Mouse (Mus musculus): ENCODE measurements around the gene Htr2a. TPM values are rescaled to one million over a fixed set of nuclear protein-coding genes. Genes with fewer than 3 reads are reported as not detected.
A peak's percentile ranks its signal among the peaks of the same experiment; 100 is the strongest.

Htr2a gene
- polyA plus RNA-seq, 1 experiment, result 10.6 TPM

DNA sequence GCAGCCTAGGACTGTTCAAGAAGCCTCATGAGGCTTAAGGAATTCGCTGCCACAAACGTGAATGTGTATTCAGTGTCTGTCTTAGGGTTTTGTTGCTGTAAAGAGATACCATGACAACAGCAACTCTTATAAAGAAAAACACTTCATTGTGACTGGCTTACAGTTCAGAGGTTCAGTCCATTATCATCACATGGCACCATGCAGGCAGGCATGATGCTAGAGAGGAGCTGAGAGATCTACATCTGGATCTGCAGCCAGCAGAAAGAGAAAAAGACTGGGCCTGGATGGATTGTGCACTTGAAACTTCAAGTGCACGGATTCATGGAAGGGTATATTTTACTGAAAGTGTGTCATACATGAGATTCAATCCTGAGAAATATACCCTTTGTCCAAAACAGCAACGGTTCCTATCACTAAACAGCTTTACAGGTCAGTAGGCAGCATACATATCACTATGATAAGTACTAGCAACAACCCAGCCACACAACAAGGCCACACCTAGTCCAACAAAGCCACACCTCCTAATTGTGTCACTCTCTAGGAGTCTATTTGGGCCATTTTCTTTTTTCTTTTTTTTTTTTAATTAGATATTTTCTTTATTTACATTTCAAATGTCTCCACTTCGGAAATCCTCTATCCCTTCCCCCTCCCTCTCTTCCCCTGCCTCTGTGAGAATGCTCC lies 43.8 kb downstream of the Htr2a start:
- Histone ChIP-seq H3K4me1 (ENCODE audit: control insufficient read depth, insufficient read depth, low read length) (no peaks in the 10 kb centered on the region), H3K4me3 (ENCODE audit: insufficient read depth, low read length) (no peak overlapping the region), H3K27ac (ENCODE audit: insufficient read depth, low read length) (no peak overlapping the region)
- TF ChIP-seq CTCF (IDR thresholded peaks at IDR 0.05; ENCODE audit: borderline replicate concordance, insufficient read depth, low read length), result no peak
- no peak for TF ChIP-seq POLR2A (IDR thresholded peaks at IDR 0.05; ENCODE audit: low read depth, low read length)

DNA sequence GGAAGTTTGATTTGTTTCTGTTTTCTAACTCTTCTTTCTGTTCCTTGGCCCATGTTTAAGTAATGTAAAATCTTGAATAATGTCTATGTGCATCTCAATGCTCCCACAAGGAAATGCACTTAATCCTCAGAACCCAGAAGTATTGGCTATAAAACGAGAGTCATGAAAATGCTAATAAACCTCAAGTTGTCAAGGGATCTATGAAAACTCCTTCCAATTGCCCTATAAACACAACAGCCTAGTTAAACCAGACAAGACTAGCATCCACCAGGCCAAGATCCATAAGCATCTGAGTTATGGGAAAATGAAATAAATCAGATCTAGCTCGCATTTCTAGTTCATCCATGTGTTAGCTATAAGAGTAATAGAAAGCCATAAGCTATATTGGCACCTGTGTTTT lies 51.3 kb downstream of the Htr2a start:
- H3K4me1 ChIP-seq (ENCODE audit: control insufficient read depth, insufficient read depth, low read length), result peaks cover 3% of the 10 kb centered on the region
- no peak overlapping the region for H3K4me3 ChIP-seq (ENCODE audit: insufficient read depth, low read length)
- H3K27ac ChIP-seq (ENCODE audit: insufficient read depth, low read length), result no peak overlapping the region
- no peak for TF ChIP-seq CTCF (IDR thresholded peaks at IDR 0.05; ENCODE audit: borderline replicate concordance, insufficient read depth, low read length)
- TF ChIP-seq POLR2A (IDR thresholded peaks at IDR 0.05; ENCODE audit: low read depth, low read length), result no peak

DNA sequence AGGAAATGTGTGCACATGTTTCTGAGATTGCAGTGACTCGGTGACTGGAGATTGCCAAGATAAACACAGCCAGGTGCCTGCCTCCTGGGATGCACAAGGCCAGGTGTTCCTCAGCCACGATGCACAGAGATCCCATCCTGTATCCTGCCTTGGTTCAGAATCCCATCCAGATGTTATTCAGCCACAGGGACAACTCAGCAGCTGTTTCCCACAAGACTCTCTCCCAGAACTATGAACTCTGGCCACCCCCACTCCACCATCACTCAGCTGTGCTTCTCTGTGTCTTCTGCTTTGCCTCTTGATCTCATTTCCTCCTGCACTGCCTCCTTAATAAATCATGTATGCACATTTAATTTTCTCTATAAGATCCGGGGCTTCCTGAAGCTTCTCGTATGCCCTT lies 56.1 kb downstream of the Htr2a start:
- Histone ChIP-seq H3K27ac (ENCODE audit: insufficient read depth, low read length) (0 out of 2 replicates have a peak overlapping the region, but pooled peaks have one; percentile 6), H3K4me3 (ENCODE audit: insufficient read depth, low read length) (no peak overlapping the region), H3K4me1 (ENCODE audit: control insufficient read depth, insufficient read depth, low read length) (peaks cover 12% of the 10 kb centered on the region)
- TF ChIP-seq CTCF (IDR thresholded peaks at IDR 0.05; ENCODE audit: borderline replicate concordance, insufficient read depth, low read length) (no peak), POLR2A (IDR thresholded peaks at IDR 0.05; ENCODE audit: low read depth, low read length) (no peak)

DNA sequence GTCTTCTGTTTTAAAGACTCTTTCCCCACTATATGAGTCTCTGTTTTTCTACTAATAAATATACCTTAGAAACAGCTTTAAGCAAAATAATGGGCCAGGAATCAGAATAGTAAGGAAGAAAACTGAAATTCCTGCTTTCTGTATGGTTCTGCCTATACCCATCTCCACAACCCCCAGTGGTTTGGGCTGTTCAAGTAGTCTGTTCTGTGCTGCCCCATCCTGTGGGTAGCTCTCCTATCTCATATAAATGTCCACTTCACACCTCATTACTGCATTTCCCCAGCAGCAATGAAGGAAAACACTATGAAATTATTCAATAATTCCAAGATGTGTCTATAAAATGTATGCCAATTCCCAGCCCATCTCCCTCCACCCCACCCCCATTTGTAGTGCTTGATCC lies 56.8 kb downstream of the Htr2a start:
- Histone ChIP-seq H3K4me3 (ENCODE audit: insufficient read depth, low read length) (no peak overlapping the region), H3K4me1 (ENCODE audit: control insufficient read depth, insufficient read depth, low read length) (peaks cover 12% of the 10 kb centered on the region), H3K27ac (ENCODE audit: insufficient read depth, low read length) (no peak overlapping the region)
- TF ChIP-seq POLR2A (IDR thresholded peaks at IDR 0.05; ENCODE audit: low read depth, low read length), result no peak
- no peak for TF ChIP-seq CTCF (IDR thresholded peaks at IDR 0.05; ENCODE audit: borderline replicate concordance, insufficient read depth, low read length)

DNA sequence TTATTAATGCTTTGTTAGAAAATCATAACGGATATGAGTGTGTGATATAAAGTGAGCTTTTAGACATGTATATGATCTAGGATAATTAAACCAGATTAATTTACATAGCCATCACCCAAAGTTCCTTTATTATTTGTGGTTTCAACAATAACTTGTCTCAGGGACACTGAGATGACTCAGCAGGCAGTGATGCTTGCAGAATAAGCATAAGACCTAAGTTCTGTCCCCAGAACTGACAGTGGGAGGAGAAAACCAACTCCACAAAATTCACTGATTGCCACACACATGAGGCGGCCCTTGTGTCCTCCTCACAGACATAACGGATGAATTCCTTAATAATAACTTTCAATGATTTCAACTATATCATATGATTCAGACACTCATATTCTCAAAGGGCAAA lies 58.6 kb downstream of the Htr2a start:
- H3K27ac ChIP-seq (ENCODE audit: insufficient read depth, low read length), result no peak overlapping the region

DNA sequence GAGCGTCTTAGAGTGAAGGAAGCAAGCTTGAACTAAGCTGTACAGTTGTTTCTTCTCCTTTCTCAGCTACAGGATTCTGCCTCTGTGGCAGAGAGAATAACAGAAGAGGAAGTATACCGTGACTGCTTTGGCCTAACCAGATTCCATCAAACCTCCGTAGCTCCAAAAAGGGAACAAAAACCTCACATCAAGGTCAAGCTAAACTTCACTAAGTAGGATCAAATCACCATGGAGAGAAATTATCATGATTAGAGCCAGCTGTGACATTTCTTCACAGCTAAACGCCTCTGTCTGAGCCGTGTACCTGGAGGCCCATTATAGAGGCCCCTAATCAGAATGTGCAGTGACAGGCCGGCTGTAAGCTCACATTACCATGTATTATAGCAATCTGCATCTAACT lies 63.3 kb downstream of the Htr2a start:
- H3K4me3 ChIP-seq (ENCODE audit: insufficient read depth, low read length), result no peak overlapping the region
- TF ChIP-seq CTCF (IDR thresholded peaks at IDR 0.05; ENCODE audit: borderline replicate concordance, insufficient read depth, low read length) (no peak), POLR2A (IDR thresholded peaks at IDR 0.05; ENCODE audit: low read depth, low read length) (no peak)
- no peak overlapping the region for H3K27ac ChIP-seq (ENCODE audit: insufficient read depth, low read length)
- H3K4me1 ChIP-seq (ENCODE audit: control insufficient read depth, insufficient read depth, low read length), result peaks cover 4% of the 10 kb centered on the region; the same call in 1 of the 2 replicates

More for the DNA sequence above, 58.6 kb downstream of the Htr2a start:
- H3K4me3 ChIP-seq (ENCODE audit: insufficient read depth, low read length), result no peak overlapping the region
- peaks cover 12% of the 10 kb centered on the region for H3K4me1 ChIP-seq (ENCODE audit: control insufficient read depth, insufficient read depth, low read length)
- no peak for TF ChIP-seq CTCF (IDR thresholded peaks at IDR 0.05; ENCODE audit: borderline replicate concordance, insufficient read depth, low read length)
- no peak for TF ChIP-seq POLR2A (IDR thresholded peaks at IDR 0.05; ENCODE audit: low read depth, low read length)

DNA sequence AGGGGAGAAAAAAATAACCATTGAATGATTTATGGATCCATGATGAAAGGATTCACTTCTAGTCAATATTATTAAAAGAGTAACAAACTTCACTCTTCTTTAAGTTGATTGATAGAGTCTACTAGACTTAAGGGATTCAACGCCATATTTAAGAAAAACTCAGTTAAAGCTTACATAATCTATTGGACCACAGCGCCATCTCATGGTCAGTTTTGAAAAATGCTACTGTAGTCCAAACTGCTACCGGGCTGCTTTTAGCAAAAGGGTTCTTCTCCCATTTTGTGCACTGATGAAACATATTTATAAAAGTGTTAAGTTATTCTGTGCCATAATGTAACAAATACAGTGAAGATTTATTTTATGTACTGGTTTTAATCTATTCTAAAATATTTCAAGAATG lies 68.4 kb downstream of the Htr2a start:
- no peak overlapping the region for H3K4me3 ChIP-seq (ENCODE audit: insufficient read depth, low read length)
- no peak overlapping the region for H3K27ac ChIP-seq (ENCODE audit: insufficient read depth, low read length)
- H3K4me1 ChIP-seq (ENCODE audit: control insufficient read depth, insufficient read depth, low read length), result no peaks in the 10 kb centered on the region
- no peak for TF ChIP-seq POLR2A (IDR thresholded peaks at IDR 0.05; ENCODE audit: low read depth, low read length)
- no peak for TF ChIP-seq CTCF (IDR thresholded peaks at IDR 0.05; ENCODE audit: borderline replicate concordance, insufficient read depth, low read length)

DNA sequence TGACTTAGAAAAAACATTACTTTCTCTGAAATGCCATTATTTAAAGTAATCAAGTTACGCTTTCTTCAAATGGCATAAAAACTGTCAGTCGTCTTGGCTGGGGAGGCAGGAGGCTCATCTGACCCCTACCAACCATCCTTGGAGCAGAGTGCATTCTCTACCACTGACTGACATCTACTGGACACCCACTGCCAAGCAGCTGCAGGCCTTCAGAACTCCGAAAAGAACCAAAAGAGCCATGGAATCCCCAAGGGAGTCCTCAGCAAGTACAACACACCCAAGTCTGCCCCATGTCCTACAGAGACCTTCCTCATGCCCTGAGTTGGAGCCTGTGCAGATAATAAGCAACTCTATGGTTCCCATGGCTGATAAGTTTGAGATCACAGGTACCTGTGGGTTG lies 82.9 kb downstream of the Htr2a start:
- Histone ChIP-seq H3K27ac (ENCODE audit: insufficient read depth, low read length) (no peak overlapping the region), H3K4me3 (ENCODE audit: insufficient read depth, low read length) (no peak overlapping the region), H3K4me1 (ENCODE audit: control insufficient read depth, insufficient read depth, low read length) (no peaks in the 10 kb centered on the region)
- TF ChIP-seq POLR2A (IDR thresholded peaks at IDR 0.05; ENCODE audit: low read depth, low read length) (no peak), CTCF (IDR thresholded peaks at IDR 0.05; ENCODE audit: borderline replicate concordance, insufficient read depth, low read length) (peak; percentile 35; the same call in 1 of the 2 replicates)

DNA sequence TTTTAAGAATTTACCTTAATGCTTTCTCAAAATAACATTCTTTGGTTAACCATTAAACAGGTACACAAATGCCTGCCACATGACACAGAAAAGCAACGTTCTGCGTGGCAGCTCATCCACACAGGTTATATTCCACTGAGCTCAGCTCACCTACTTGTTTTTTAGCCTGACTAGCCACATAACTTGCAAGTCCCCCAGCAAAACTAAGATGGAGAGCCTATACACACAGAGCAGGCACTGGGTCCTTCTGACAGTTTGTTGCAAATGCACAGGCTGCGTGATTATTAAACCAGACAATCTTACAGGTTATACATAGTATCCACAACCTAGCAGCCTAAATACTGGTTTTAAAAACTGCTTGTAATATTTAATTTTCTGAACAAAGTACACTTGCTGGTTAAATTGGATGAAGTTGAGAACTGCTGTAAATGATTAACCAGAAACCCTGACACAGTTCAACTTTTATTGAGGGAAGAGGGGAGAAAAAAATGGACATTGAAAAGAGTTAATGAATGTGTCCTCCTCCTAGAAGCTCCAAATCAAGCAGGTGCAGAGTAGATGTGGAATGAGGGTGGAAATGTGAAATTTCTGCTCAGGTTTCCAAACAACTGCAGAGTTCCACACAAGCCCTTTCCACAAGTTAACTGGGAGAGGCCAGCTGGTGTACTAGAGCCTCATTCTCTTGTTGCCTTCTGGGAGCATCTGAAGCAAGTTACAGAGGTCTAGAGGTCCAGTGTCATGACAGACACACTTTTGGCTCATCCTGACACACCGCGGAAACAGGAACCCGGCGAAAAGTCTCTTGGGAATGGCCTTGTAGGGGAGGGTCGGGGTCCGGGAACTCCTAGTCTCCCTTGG lies 90.8 kb downstream of the Htr2a start:
- TF ChIP-seq CTCF (IDR thresholded peaks at IDR 0.05; ENCODE audit: borderline replicate concordance, insufficient read depth, low read length), result no peak
- TF ChIP-seq POLR2A (IDR thresholded peaks at IDR 0.05; ENCODE audit: low read depth, low read length), result no peak
- H3K4me1 ChIP-seq (ENCODE audit: control insufficient read depth, insufficient read depth, low read length), result no peaks in the 10 kb centered on the region; the same call in 1 of the 2 replicates

More for the DNA sequence above, 90.8 kb downstream of the Htr2a start:
- Histone ChIP-seq H3K4me3 (ENCODE audit: insufficient read depth, low read length) (peak overlapping the region; percentile 32), H3K27ac (ENCODE audit: insufficient read depth, low read length) (no peak overlapping the region)
